ENCODE assay signal across 10 mouse cellular contexts in the genomic region with DNA sequence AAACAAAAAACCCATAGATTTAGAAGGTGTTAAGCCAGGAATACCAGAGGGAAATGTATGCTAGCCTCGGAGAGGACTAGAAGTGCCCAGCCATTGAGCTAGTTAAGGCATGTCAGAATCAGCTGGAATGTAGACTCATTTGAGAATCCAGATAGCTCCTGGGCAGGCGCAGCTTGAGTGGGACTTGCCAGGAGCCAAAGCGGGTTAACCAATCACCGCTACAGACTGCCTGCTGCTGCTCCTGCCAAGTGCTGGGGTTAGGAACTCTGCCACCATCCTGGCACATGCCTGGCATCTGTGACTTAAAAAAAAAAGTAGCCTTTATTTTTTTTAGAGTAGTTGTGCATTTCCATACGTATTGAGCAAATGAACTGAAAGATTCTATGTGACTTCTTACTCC.
DNase-seq lines count a peak whose midpoint lies in the region; ATAC-seq lines count a peak whose summit lies in the region.
"Had no signal": no experiment of that assay in that cellular context is flagged by ENCODE, and none has a peak within 500 bp of the region (broad histone marks: within the 10 kb centered on the region; RNA-seq: fewer than 3 reads in every experiment).

No protein-coding gene starts in this region.

- intact Hi-C loops in heart, postnatal 14 days (cut with DNase I), result no loop called here

- peak; percentile 62 for DNase-seq in adrenal gland, adult 2 months
- no peak for DNase-seq in adrenal gland, postnatal 4 days (ENCODE audit: low spot score in 2 of 2)
- DNase-seq in layer of hippocampus, postnatal 10 days (ENCODE audit: low spot score in 2 of 2), result peak; percentile 35 to 46
- DNase-seq in layer of hippocampus, adult 8-10 months (ENCODE audit: low spot score in 2 of 2), result no peak
- DNase-seq in fat pad, adult 2 months (ENCODE audit: extremely low read depth, low read depth, low spot score), result peak; percentile 92
- DNase-seq in heart, postnatal 14 days, result peak; percentile 57 to 76
- no peak for DNase-seq in liver
- DNase-seq: embryo, embryonic 11 days had no signal

- ATAC-seq in monocyte, adult 5-6 weeks (replicated peaks; ENCODE audit: insufficient number of reproducible peaks, low FRiP score, low TSS enrichment, poor library complexity, severe bottlenecking), result no peak
- ATAC-seq: intestine, postnatal 0 days had no signal

Comparison
In these comparisons a context has a peak if more than half of its experiments do, and no peak if none do; other contexts are left out.
1. DNase-seq: peak in adrenal gland, adult 2 months (single experiment), layer of hippocampus, postnatal 10 days (2 of 2), fat pad, adult 2 months (single experiment) and heart, postnatal 14 days (2 of 2); none in adrenal gland, postnatal 4 days (0 of 2), layer of hippocampus, adult 8-10 months (0 of 2) and liver (single experiment).